In genomic region chr10:61518320-61518719, GRCm38 (mm10) we compare ENCODE assay signal across 22 mouse cellular contexts. TPM values are rescaled to one million over a fixed set of nuclear protein-coding genes. Genes with fewer than 3 reads are reported as not detected.
A peak's percentile ranks its signal among the peaks of the same experiment; 100 is the strongest.
DNase-seq lines count a peak whose midpoint lies in the region; ATAC-seq and TF ChIP-seq lines count a peak whose summit lies in the region.
"Had no signal": no experiment of that assay in that cellular context is flagged by ENCODE, and none has a peak within 500 bp of the region (broad histone marks: within the 10 kb centered on the region; RNA-seq: fewer than 3 reads in every experiment).

No protein-coding gene starts in this region.

- H3K27me3 ChIP-seq in forebrain, embryonic 14.5 days (replicated peaks; ENCODE audit: control insufficient read depth, insufficient read depth, low read length) = no peaks in the 10 kb centered on the region
- no peaks in the 10 kb centered on the region for H3K27me3 ChIP-seq in forebrain, embryonic 11.5 days (ENCODE audit: control insufficient read depth, insufficient read depth, low read length)
- no peaks in the 10 kb centered on the region for H3K27me3 ChIP-seq in heart, embryonic 15.5 days
- H3K27me3 ChIP-seq in heart, embryonic 11.5 days (ENCODE audit: control insufficient read depth, insufficient read depth, low read length) = no peaks in the 10 kb centered on the region
- no peaks in the 10 kb centered on the region for H3K27me3 ChIP-seq in midbrain, embryonic 13.5 days
- H3K27me3 ChIP-seq in midbrain, embryonic 15.5 days (replicated peaks) = no peaks in the 10 kb centered on the region
- H3K27me3 ChIP-seq in forebrain, embryonic 16.5 days (replicated peaks; ENCODE audit: control insufficient read depth, insufficient read depth, low read length) = no peaks in the 10 kb centered on the region
- H3K27me3 ChIP-seq: embryonic facial prominence, embryonic 13.5 days; heart, embryonic 12.5 days; hindbrain, embryonic 13.5 days had no signal

- intact Hi-C loops in left cerebral cortex, adult 2 months (cut with DNase I) = no loop called here

- no peaks in the 10 kb centered on the region for H3K36me3 ChIP-seq in forebrain, embryonic 14.5 days (ENCODE audit: control insufficient read depth, insufficient read depth, low read length)
- H3K36me3 ChIP-seq in forebrain, embryonic 11.5 days (ENCODE audit: control insufficient read depth, insufficient read depth, low read length) = no peaks in the 10 kb centered on the region
- no peaks in the 10 kb centered on the region for H3K36me3 ChIP-seq in heart, embryonic 15.5 days
- no peaks in the 10 kb centered on the region for H3K36me3 ChIP-seq in heart, embryonic 11.5 days (ENCODE audit: control insufficient read depth, insufficient read depth, low read length)
- no peaks in the 10 kb centered on the region for H3K36me3 ChIP-seq in midbrain, embryonic 13.5 days
- no peaks in the 10 kb centered on the region for H3K36me3 ChIP-seq in midbrain, embryonic 15.5 days (replicated peaks)
- H3K36me3 ChIP-seq in forebrain, embryonic 16.5 days (ENCODE audit: control insufficient read depth, insufficient read depth) = no peaks in the 10 kb centered on the region
- H3K36me3 ChIP-seq: embryonic facial prominence, embryonic 13.5 days; hindbrain, embryonic 13.5 days had no signal

- no peak overlapping the region for H3K9ac ChIP-seq in forebrain, embryonic 14.5 days (ENCODE audit: low read length)
- H3K9ac ChIP-seq in forebrain, embryonic 11.5 days (ENCODE audit: low read length) = no peak overlapping the region
- H3K9ac ChIP-seq in heart, embryonic 15.5 days = no peak overlapping the region
- H3K9ac ChIP-seq in heart, embryonic 11.5 days (ENCODE audit: low read depth, low read length) = no peak overlapping the region
- H3K9ac ChIP-seq in midbrain, embryonic 13.5 days (replicated peaks) = no peak overlapping the region
- no peak overlapping the region for H3K9ac ChIP-seq in midbrain, embryonic 15.5 days
- H3K9ac ChIP-seq in forebrain, embryonic 16.5 days (replicated peaks; ENCODE audit: low read depth, low read length) = no peak overlapping the region
- H3K9ac ChIP-seq: embryonic facial prominence, embryonic 13.5 days had no signal

- H3K4me1 ChIP-seq in forebrain, embryonic 14.5 days (ENCODE audit: control insufficient read depth, insufficient read depth, low read length) = peaks cover 14% of the 10 kb centered on the region
- H3K4me1 ChIP-seq in forebrain, embryonic 11.5 days (replicated peaks; ENCODE audit: control insufficient read depth, insufficient read depth, low read length) = peaks cover 10% of the 10 kb centered on the region
- peaks cover 14% of the 10 kb centered on the region for H3K4me1 ChIP-seq in heart, embryonic 15.5 days (replicated peaks)
- peaks cover 16% of the 10 kb centered on the region for H3K4me1 ChIP-seq in heart, embryonic 11.5 days (ENCODE audit: control insufficient read depth, insufficient read depth, low read length)
- peaks cover 14% of the 10 kb centered on the region for H3K4me1 ChIP-seq in midbrain, embryonic 13.5 days (replicated peaks)
- peaks cover 12% of the 10 kb centered on the region for H3K4me1 ChIP-seq in midbrain, embryonic 15.5 days
- peaks cover 16% of the 10 kb centered on the region for H3K4me1 ChIP-seq in forebrain, embryonic 16.5 days (replicated peaks; ENCODE audit: control insufficient read depth, insufficient read depth, low read length)

- no peak overlapping the region for H3K4me2 ChIP-seq in forebrain, embryonic 14.5 days (ENCODE audit: low read length)
- no peak overlapping the region for H3K4me2 ChIP-seq in forebrain, embryonic 11.5 days (ENCODE audit: low read depth, low read length, severe bottlenecking)
- no peak overlapping the region for H3K4me2 ChIP-seq in heart, embryonic 15.5 days
- H3K4me2 ChIP-seq in heart, embryonic 11.5 days = no peak overlapping the region
- no peak overlapping the region for H3K4me2 ChIP-seq in midbrain, embryonic 13.5 days (replicated peaks)
- no peak overlapping the region for H3K4me2 ChIP-seq in midbrain, embryonic 15.5 days
- no peak overlapping the region for H3K4me2 ChIP-seq in forebrain, embryonic 16.5 days (ENCODE audit: low read length)
- H3K4me2 ChIP-seq: embryonic facial prominence, embryonic 13.5 days; hindbrain, embryonic 13.5 days had no signal

- H3K27ac ChIP-seq in forebrain, embryonic 14.5 days (ENCODE audit: low read depth, low read length) = peak overlapping the region; percentile 52; the same call in 1 of the 2 replicates
- H3K27ac ChIP-seq in forebrain, embryonic 11.5 days (ENCODE audit: low read depth, low read length) = no peak overlapping the region
- 0 out of 2 replicates have a peak overlapping the region, but pooled peaks have one; percentile 28 for H3K27ac ChIP-seq in heart, embryonic 15.5 days
- no peak overlapping the region for H3K27ac ChIP-seq in heart, embryonic 11.5 days (ENCODE audit: low read depth, low read length)
- H3K27ac ChIP-seq in midbrain, embryonic 13.5 days = no peak overlapping the region; the same call in 1 of the 2 replicates
- no peak overlapping the region for H3K27ac ChIP-seq in midbrain, embryonic 15.5 days
- H3K27ac ChIP-seq in forebrain, embryonic 16.5 days (ENCODE audit: low read length) = no peak overlapping the region
- no peak overlapping the region for H3K27ac ChIP-seq in left cerebral cortex, adult 2 months
- H3K27ac ChIP-seq: embryonic facial prominence, embryonic 10.5 days; embryonic facial prominence, embryonic 13.5 days; gastrocnemius, adult 2 months; hindbrain, embryonic 13.5 days; hindbrain, postnatal 0 days had no signal

- DNase-seq in forebrain, embryonic 14.5 days (ENCODE audit: low spot score) = no peak
- DNase-seq in forebrain, embryonic 11.5 days (ENCODE audit: low spot score) = no peak
- DNase-seq in left cerebral cortex, adult 2 months (ENCODE audit: extremely low spot score in 1 of 2, low spot score in 2 of 2) = no peak
- DNase-seq: cerebellum, adult 11 months; cerebellum, adult 8-10 months; embryo, embryonic 11 days; gastrocnemius, adult 2 months; kidney, adult 18-20 months had no signal

- no peak for TF ChIP-seq CTCF in left cerebral cortex, adult 2 months (IDR thresholded peaks at IDR 0.05)

- peak; percentile 18; the same call in 1 of the 2 replicates for ATAC-seq in forebrain, embryonic 14.5 days
- ATAC-seq in forebrain, embryonic 11.5 days (replicated peaks; ENCODE audit: low FRiP score) = no peak
- ATAC-seq in heart, embryonic 15.5 days (replicated peaks; ENCODE audit: insufficient number of reproducible peaks, insufficient read depth, low FRiP score, low read depth) = no peak
- no peak for ATAC-seq in heart, embryonic 11.5 days (replicated peaks; ENCODE audit: insufficient number of reproducible peaks, low FRiP score, low TSS enrichment)
- ATAC-seq in midbrain, embryonic 13.5 days = peak; percentile 67; the same call in 1 of the 2 replicates
- no peak for ATAC-seq in midbrain, embryonic 15.5 days (replicated peaks)
- peak; percentile 18; the same call in 1 of the 2 replicates for ATAC-seq in forebrain, embryonic 16.5 days
- ATAC-seq: CD4-positive, CD25-positive, alpha-beta regulatory T cell, adult 4 months; inflammation-experienced regulatory T-cells, adult 6 months; intestine, embryonic 16.5 days had no signal

- 68% methylated on average over 9 of the region's 9 CpGs for WGBS in forebrain, embryonic 14.5 days
- 85% methylated on average over 9 of the region's 9 CpGs for WGBS in forebrain, embryonic 11.5 days
- WGBS in heart, embryonic 15.5 days = 92% methylated on average over 9 of the region's 9 CpGs
- WGBS in heart, embryonic 11.5 days (ENCODE audit: insufficient replicate concordance) = 89% methylated on average over 9 of the region's 9 CpGs
- 66% methylated on average over 9 of the region's 9 CpGs for WGBS in midbrain, embryonic 13.5 days
- whole genome bisulfite sequencing in midbrain, embryonic 15.5 days = 59% methylated on average over 9 of the region's 9 CpGs
- 62% methylated on average over 9 of the region's 9 CpGs for WGBS in forebrain, embryonic 16.5 days

- no peaks in the 10 kb centered on the region for H3K9me3 ChIP-seq in forebrain, embryonic 14.5 days (replicated peaks; ENCODE audit: control insufficient read depth, low read length)
- no peaks in the 10 kb centered on the region; the same call in 1 of the 2 replicates for H3K9me3 ChIP-seq in forebrain, embryonic 11.5 days (ENCODE audit: control insufficient read depth, low read length)
- no peaks in the 10 kb centered on the region for H3K9me3 ChIP-seq in heart, embryonic 15.5 days (replicated peaks)
- peaks cover 3% of the 10 kb centered on the region; the same call in 1 of the 2 replicates for H3K9me3 ChIP-seq in heart, embryonic 11.5 days (replicated peaks; ENCODE audit: control insufficient read depth, low read length)
- no peaks in the 10 kb centered on the region for H3K9me3 ChIP-seq in midbrain, embryonic 13.5 days
- no peaks in the 10 kb centered on the region for H3K9me3 ChIP-seq in midbrain, embryonic 15.5 days
- no peaks in the 10 kb centered on the region for H3K9me3 ChIP-seq in forebrain, embryonic 16.5 days (ENCODE audit: control insufficient read depth, low read length)
- H3K9me3 ChIP-seq: embryonic facial prominence, embryonic 13.5 days; hindbrain, embryonic 13.5 days had no signal

- H3K4me3 ChIP-seq in forebrain, embryonic 14.5 days (ENCODE audit: low read depth, low read length) = no peak overlapping the region
- no peak overlapping the region for H3K4me3 ChIP-seq in forebrain, embryonic 11.5 days (ENCODE audit: low read depth, low read length)
- no peak overlapping the region for H3K4me3 ChIP-seq in heart, embryonic 15.5 days
- no peak overlapping the region for H3K4me3 ChIP-seq in heart, embryonic 11.5 days (ENCODE audit: low read depth, low read length)
- H3K4me3 ChIP-seq in midbrain, embryonic 13.5 days (replicated peaks) = no peak overlapping the region
- no peak overlapping the region for H3K4me3 ChIP-seq in midbrain, embryonic 15.5 days
- no peak overlapping the region for H3K4me3 ChIP-seq in forebrain, embryonic 16.5 days (replicated peaks; ENCODE audit: low read length)
- H3K4me3 ChIP-seq in left cerebral cortex, adult 2 months = no peak overlapping the region
- H3K4me3 ChIP-seq: embryonic facial prominence, embryonic 10.5 days; embryonic facial prominence, embryonic 13.5 days; erythroblast, embryonic 14.5 days; gastrocnemius, adult 2 months; heart, embryonic 12.5 days; hindbrain, embryonic 13.5 days had no signal

RNA-seq across cellular contexts. Expression of gene Lrrc20, which starts 42.7 kb away (rescaled TPM):
- 21.3 TPM in 2 replicates for polyA plus RNA-seq in forebrain, embryonic 14.5 days (2014; fragmentation: Nextera tagmentation; extraction: Ambion mirVana)
- 14.6 and 15.0 TPM in 2 replicates for polyA plus RNA-seq in forebrain, embryonic 11.5 days (2014; fragmentation: Nextera tagmentation; extraction: Ambion mirVana)
- 10.4 and 12.9 TPM in 2 replicates for polyA plus RNA-seq in heart, embryonic 15.5 days (2015; fragmentation: Nextera tagmentation; extraction: Ambion mirVana)
- polyA plus RNA-seq in heart, embryonic 11.5 days (2014; fragmentation: Nextera tagmentation; extraction: Ambion mirVana) = 12.1 and 14.8 TPM in 2 replicates
- 15.6 and 15.9 TPM in 2 replicates for polyA plus RNA-seq in midbrain, embryonic 13.5 days (2015; fragmentation: Nextera tagmentation; extraction: Ambion mirVana)
- polyA plus RNA-seq in midbrain, embryonic 15.5 days (2015; fragmentation: Nextera tagmentation; extraction: Ambion mirVana) = 18.1 TPM in 2 replicates
- polyA plus RNA-seq in forebrain, embryonic 16.5 days (2015; fragmentation: Nextera tagmentation; extraction: Ambion mirVana) = 25.7 and 28.1 TPM in 2 replicates
- total RNA-seq in left cerebral cortex, adult 2 months (2021) = 10 to 100 TPM; 17.6 to 18.2 TPM

Comparison
In these comparisons a context has a peak if more than half of its experiments do, and no peak if none do; other contexts are left out.
1. ATAC-seq: peak in forebrain, embryonic 14.5 days (single experiment), midbrain, embryonic 13.5 days (single experiment) and forebrain, embryonic 16.5 days (single experiment); none in forebrain, embryonic 11.5 days (single experiment), heart, embryonic 15.5 days (single experiment), heart, embryonic 11.5 days (single experiment) and midbrain, embryonic 15.5 days (single experiment).
2. H3K27ac ChIP-seq: peak in forebrain, embryonic 14.5 days (single experiment) and heart, embryonic 15.5 days (single experiment); none in forebrain, embryonic 11.5 days (single experiment), heart, embryonic 11.5 days (single experiment), midbrain, embryonic 13.5 days (single experiment), midbrain, embryonic 15.5 days (single experiment), forebrain, embryonic 16.5 days (single experiment) and left cerebral cortex, adult 2 months (single experiment).